Mouse (Mus musculus): ENCODE results near the gene Ajm1.
"Not testable (repeated sequence)": the region's sequence is repeated elsewhere in the genome, so short reads cannot be mapped to it uniquely, and the experiment has no call there.

Ajm1 gene

DNA sequence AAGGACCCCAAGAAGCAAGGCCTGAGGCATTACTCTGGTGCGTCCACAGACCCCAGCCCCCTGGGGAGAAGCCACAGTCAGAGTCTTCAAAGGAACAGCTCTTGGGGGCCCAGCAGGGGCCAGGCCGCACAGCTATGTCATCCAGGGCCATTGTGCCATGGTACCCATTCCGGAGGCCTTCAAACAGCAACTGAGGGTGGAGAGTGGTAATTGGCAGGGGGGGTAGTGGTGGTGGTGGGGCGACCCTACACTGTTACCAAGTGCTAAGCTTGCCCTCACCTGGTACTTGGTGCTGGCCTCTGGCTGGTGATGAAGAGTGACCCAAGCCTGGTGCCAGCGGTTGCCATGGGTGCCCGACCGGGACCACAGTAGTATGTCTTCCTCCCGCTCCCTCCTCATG is 15.8 kb downstream of the Ajm1 start:
- DNase-seq (ENCODE audit: low read depth): no peak

DNA sequence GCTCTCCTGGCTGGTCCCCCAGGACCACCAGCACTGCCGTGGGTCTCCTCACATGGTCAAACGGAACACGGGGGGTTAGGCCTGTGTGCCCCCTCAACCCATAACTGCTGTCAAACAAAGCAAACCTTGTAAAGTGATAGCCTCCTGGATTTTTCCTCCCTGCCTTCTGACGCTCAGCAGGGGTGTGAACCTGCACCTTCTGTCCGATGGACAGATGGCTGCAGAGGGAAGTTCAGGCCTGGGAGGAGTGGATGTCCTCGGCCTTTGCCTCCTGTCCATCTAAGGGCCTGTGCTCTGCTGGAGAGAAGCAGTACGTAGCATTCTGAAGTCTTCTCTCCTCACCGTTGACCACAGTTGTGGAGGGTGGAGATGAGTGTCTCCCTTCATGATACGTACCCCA is 19.6 kb downstream of the Ajm1 start:
- DNase-seq (ENCODE audit: low read depth): no peak

DNA sequence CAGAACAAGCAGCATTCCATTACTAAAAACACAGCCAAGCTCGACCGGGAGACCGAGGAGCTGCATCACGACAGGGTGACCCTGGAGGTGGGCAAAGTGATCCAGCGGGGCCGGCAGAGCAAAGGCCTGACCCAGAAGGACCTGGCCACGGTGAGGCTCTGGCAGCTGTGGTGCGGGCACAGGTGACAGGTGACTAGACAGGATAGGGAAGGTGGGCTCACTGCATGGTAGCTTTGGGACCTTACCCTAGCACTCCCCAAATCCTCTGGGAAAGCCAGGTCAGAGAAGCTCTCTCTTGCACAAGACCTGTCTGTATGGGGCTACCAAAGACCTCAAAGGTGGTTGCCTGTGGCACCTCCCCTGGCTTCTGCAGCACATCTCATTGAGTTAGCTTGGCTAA is 21.0 kb downstream of the Ajm1 start:
- no peak for DNase-seq (ENCODE audit: low read depth)

DNA sequence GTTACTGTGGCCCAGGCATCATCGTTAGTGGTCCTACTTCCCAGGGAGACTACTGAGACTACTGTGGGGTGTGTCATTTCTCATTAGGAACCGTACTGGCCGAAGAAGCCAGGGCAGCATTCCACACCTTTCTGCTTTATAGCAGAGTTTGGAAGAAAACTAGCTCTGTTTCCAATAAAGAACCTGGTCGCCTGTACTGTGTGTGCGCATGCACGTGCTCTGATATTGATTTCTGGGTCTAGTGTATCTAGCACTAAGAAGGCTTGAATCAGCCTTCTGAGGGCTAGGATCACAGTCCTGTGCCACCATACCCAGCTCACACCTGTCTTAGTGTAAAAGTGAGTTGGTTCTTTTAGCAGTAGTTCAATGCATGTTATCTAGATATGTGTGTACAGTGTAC is 22.8 kb downstream of the Ajm1 start:
- no peak for DNase-seq (ENCODE audit: low read depth)

DNA sequence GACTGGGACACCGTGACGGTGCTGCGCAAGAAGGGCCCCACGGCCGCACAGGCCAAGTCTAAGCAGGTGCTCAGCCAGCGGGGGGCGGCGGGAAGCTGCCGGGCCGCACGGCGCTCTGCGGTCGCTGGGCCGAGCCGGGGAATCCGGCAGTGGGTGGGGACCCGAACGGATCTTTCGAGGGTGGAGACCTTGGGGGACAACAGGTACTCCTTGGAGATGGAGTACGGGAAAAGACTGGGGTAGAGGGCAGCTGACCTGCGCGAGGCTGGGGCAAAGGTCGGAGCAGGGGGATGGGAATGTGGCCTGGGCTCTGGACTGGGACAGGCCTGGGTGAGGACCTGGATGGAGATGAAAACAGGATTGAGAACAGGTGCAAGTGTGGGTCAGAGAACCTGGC is 23.6 kb downstream of the Ajm1 start:
- DNase-seq (ENCODE audit: low read depth): no peak

DNA sequence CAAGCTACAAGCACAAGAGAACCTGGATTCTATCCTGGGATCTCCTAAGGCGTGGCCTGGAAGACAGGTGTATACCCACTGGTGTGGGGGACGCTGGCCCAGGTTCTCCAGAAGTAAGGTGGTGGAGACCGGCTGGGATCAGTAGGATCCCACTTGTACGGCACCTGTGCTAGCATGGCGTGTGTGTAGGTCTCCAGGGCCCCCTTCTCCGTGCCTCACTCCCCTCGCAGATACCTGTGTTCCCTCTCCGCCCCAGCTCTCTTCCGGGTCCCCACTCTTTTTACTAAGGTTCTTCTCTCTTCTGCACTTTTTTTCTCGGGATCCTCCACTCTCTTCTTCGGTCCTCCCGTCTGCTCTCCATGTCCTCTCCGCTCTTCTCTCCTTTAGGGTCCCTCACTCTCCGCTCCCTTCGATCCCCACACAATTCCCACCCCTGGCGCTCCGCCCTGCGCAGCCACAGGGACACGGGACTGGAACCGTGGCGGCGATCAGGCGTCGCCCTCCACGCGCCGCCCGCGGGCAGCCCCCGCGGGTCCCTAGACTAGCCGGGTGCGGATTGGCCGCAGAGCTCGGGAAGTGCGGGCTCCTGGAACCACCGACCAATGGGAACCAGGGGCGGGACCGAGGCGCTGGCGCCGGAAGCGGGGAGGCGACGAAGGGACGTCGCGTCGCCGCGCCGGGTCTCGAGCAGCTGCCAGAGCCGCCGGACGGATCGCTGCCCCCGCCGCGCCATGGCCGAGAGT is 24.2 kb downstream of the Ajm1 start, which contains the start of gene Edf1:
Gene Edf1, plus strand, starts transcription at position 627 of the 743 bp plus-strand sequence.
- DNase-seq (ENCODE audit: low read depth): peak; percentile 65

DNA sequence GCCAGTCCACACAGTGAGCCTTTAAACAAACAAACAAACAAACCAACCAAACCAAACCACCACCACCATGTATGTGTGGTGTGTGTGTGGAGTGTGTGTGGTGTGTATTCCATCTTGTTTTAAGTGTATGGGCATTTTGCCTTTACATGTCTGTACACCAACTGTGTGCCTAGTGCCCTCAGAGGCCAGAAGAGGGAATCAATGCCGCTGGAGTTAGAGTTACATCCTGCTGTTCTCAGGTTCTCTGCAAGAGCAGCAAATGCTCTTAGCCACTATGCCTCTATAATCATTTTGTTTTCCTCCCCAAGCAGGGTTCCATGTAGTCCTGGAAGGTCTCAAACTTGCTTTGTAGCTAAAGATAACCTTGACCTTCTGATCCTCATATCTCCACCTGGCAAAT is 25.3 kb downstream of the Ajm1 start:
- DNase-seq (ENCODE audit: low read depth): no peak

DNA sequence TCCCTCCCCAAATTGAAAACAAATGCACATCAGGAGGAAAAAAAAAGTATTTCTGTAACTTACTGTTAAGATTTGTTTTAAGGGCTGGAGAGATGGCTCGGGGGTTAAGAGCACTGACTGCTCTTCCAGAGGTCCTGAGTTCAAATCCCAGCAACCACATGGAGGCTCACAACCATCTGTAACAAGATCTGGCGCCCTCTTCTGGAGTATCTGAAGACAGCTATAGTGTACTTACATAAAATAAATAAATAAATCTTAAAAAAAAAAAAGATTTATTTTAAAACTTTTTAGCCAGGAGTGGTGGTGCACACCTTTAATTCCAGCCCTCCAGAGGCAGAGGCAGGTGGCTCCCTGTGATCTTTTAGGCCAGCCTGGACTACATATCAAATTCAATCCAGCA is 26.1 kb downstream of the Ajm1 start:
- DNase-seq (ENCODE audit: low read depth): not testable (repeated sequence)

DNA sequence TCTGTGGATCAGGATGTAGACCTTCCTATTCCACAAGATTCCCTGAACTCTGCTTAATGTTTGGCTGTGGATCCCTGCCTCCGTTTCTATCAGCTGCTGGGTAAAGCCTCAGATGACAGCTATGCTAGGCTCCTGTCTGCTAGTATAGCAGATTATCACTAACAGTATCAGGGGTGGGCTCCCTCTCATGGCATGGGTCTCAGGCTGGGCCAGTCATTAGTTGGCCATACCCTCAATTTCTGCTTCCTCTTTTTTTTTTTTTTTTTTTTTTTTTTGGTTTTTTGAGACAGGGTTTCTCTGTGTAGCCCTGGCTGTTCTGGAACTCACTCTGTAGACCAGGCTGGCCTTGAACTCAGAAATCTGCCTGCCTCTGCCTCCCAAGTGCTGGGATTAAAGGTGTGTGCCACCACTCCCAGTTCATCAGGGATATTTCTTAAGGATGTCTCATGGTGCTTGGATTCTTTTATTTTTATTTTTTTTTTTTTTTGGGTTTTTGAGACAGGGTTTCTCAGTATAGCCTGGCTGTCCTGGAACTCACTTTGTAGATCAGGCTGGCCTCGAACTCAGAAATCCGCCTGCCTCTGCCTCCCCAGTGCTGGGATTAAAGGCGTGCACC is 28.3 kb downstream of the Ajm1 start:
- DNase-seq (ENCODE audit: low read depth): not testable (repeated sequence)

DNA sequence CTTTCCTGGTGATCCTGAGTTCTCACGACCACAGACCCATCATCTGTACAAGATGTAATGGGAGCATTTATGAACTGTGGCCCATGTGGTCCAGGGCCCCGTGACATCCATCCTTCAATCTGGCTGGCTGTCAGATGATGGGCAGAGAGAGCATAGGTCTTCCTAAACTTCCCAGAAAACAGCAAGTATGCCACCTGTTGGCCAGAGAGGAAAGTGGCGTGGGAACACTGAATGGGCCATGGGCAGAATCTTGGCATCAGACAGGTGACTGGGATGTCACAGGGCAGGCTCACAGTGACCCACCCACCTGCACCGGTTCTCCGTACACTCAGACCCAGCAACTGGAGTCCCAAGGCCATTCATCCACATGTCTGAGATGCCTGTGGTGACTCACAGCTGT is 30.4 kb downstream of the Ajm1 start:
- DNase-seq (ENCODE audit: low read depth): no peak

DNA sequence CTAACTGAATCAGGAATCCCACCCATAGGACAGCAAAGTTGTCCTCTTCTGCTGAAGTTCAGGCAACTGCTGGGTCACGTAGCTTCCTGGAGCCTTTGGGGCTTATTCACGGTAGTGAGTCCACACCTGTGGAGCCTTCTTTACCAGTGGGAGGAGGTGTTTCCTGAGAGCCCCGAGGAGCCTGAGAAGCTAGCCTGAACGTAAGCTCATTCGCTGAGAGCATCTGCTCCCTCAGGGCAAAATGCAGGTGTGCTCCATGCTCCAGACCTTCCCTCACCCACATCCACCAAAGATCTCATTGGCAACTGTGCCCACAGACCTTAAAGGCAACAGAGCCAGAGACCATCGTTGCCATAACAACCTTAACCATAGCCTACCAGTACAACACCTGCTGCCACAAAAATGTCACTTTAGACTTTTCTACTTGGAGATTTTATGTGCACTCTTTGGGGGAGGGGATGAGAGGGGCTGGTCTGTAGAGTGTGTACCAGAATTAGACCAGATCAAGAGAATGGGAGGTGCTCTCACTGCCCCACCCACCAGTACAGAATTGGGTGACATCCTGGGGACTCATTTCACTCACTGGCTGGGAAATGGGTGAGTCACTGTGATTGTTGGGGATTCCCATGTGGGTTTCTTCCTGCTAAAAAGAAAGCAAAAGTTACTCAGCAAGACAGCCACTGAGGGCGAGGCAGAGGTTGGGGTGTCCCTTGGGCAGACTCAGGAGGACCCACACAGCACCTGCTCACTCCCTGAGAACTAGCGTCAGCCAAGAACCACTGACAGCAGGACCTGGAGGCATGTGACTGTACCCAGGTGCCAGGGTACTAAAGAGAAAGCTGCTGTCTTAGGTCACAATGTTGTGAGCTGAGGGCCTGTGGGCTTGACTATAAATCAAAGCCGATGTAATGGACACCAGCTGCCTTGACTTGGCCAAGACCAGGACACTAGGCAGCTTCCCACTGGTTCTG is 32.3 kb downstream of the Ajm1 start:
- DNase-seq (ENCODE audit: low read depth): no peak

DNA sequence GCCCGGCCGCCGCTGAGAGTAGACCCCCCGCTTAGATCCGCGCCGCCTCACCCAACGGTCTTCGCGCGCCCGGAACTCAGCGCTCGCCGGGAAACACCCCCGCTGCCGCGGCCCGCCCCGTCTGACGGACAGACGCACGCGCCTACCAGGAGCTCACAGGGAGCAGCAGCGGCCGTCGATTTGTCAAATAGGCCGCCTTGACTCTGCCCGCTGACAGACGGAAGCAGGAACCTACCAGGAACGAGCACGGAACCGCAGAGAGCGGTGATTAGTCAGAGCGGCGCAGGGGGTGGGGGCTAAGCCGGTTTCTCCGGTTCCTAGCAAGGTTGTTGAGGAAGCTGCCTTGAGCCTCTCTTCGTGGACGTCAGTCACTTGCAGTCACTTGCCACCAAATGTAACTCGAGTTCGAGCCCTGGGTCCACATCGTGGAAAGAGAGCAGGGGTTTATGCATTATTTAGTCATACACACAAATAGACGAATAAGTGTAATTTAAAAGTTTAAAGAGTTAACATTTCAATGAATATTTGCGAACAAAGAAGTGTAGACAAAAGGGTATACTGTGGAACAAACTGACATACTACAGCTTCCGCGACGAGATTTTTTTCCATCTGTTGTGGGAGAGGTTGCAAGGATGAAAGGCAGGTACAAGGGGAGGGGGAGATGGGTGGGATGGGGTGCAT is 34.6 kb downstream of the Ajm1 start, which contains the start of gene Traf2:
Gene Traf2, minus strand, starts transcription at position 130 of the 681 bp plus-strand sequence.
- DNase-seq (ENCODE audit: low read depth): peak; percentile 98

DNA sequence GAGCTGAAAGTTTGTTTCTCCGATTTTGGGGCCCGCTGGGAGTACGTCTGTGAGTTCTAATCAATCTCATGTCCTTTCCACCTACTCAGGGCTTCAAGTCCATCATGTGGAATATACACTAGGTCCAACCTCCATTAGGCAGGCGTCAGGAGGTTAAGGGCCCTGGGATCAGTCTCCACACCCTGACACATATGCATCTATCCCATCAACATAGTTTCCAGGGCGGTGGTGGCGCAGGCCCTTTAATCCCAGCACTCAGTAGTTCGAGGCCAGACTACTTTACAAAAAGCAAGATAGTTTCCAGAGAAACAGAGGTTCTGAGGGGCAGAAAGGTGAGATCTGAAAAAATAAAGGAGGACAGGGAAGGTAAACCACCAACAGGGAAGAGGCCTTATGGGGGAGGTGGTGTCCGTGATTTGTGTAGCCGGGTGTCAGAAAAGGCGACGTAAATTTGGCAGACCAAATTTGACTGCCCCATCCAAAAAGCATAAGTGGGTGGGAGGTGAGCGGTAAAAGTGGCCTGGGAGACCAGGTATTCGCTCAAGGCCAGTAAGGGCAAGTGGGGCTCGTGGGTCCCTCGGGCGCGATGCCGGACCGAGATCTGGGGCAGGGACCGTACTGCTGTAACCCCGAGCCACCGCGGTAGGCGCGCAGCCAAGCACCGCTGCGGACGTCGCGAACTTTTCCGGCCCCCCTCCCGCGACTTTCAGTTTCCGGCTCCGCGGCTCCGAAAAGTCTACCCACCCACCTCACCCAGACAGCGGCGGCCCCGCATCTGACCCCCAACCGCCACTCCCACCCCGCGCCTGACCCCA is 35.4 kb downstream of the Ajm1 start:
- no peak for DNase-seq (ENCODE audit: low read depth)

DNA sequence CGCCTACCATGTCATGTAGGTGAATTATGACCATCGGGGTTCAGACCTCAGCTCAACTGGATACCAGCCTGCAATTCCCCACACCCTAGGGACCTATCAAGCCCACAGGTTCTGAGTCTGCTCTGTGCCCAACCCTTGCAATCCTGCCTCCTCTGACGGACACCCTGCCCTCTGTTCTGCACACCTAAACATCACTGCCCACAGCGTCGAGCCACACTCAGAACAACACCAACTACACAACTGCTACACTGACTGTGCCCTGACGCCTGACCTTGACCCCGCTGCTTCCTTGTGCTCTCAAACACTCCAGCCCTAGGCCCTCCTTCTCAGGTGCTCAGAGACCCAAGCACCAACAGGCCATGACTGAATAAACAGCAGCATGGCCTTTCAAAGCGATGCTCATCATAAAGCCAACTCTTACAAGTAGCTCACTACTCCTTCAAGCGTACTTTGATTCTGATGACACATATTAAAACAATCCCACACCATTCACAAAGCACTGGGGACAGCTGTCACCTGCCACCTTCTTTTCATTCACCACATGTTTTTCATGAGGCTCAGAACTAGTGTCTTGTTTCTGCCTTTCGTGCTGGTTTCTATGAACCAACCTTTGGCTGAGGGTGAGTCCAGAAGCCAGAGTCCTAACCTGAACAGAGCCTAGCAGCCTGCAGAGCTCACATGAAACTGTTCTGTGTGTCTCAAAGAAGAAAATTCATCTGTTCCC is 39.8 kb downstream of the Ajm1 start:
- DNase-seq (ENCODE audit: low read depth): no peak

DNA sequence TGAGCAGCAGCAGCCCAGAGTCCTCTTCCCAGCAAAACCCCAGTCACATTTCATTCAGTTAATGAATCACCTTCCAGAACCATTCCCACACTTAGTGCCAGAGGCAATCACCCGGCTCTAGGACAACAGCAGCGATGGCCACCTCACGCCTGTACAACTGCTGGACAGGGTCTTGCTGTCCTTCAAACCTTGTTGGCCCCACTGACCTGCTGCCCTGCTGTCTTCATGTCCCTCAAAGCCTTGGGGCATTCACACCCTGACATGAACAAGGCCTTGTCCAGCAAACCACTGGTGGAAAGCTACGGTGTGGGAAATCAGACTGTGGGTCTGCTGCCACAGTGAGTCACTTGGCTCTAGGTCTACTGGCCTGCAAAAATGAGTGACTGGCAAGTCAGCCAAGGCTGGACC is 41.0 kb downstream of the Ajm1 start:
- peak; percentile 96 for DNase-seq (ENCODE audit: low read depth)

DNA sequence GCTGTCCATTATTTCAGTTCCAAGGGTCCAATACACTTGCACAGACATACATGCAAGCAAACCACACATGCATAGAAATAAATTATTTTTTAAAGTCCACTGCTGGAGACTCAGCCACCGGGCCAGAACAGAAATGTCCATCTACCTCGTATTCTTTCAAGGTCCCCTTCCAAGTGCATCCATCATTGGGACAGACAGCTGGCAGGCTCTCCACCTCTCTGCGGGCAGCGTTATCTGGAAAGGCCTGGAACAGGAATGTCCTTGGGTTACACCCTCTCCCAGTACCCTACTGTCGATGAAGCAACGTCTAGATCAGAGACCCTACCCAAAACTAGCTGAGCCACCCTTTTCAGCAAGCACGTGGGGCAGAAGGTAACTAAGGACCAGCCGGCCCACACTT is 45.0 kb downstream of the Ajm1 start:
- no peak for DNase-seq (ENCODE audit: low read depth)

DNA sequence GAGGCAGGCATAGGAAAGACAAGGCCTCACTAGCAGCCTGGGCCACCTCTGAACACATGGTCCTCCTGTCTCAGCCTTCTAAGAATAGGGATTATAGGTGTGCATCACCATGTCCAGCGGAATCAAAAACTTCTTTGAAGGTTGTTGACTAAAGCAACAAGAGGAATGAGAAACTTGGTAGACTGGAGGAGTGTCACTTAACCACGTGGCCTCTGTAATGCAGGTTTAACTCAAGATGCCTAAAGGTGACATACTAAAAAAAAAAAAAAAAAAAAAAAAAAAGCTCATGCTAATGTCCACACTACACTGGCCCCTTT is 46.7 kb downstream of the Ajm1 start:
- DNase-seq (ENCODE audit: low read depth): no peak

DNA sequence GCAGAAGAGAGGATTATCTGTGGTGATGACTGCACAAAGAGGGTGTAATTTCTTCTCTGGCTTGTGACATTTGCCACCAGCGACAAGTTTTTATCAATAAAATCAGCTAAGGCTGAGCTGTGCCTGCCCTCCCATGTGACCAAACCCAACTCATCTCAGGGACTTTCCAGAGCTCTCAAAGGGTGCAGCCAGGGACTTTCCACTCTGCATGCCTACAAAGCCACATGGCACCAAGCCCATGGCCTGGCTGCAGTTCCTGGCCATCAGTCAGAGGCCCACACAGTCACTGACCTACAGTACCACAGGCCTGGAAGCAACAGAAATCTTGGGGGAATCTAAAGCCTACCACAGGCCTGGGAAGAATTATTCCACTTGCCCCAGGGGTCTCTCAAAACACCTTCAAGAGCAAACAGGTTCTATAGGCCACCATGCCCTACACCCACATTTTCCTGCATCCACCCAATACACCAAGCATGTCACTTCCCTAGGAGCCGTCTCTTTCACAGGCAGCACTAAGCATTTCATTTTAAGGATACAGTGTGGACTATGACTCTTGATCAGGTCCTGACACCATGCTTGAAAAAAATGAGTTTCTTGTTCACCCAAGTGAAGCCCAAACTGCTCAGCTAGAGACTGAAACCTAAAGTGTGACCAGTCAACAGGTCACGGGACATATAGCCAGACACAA is 47.2 kb downstream of the Ajm1 start:
- DNase-seq (ENCODE audit: low read depth): peak; percentile 98

DNA sequence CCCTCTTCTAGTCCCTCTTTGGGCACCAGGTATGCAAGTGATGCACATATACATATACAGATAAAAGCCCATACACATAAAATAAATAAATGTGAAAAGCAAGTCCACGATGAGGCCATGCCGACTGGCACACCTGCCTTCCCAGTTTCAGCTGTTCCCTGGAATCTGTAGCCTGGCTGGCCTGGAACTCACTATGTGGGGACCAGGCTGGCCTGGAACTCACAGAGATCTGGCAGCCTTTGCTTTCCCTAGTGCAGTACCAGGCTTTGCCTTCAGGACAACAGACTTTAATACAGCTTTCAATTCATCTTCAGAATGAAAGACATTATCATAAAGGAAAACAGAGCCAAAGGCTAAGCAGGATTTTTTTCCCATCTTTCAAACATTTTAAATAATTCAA is 47.9 kb downstream of the Ajm1 start:
- peak; percentile 35 for DNase-seq (ENCODE audit: low read depth)
